Mouse (Mus musculus) layer of hippocampus, adult 9-11 months (tissue): Measurements from ENCODE around the gene Ugt1a7c.
"Not testable (repeated sequence)": the region's sequence is repeated elsewhere in the genome, so short reads cannot be mapped to it uniquely, and the experiment has no call there.

Source experiments
- DNase-seq: peaks from one replicate; pipeline ENCODE4 v3.0.0; 2022

The Ugt1a7c gene

DNA sequence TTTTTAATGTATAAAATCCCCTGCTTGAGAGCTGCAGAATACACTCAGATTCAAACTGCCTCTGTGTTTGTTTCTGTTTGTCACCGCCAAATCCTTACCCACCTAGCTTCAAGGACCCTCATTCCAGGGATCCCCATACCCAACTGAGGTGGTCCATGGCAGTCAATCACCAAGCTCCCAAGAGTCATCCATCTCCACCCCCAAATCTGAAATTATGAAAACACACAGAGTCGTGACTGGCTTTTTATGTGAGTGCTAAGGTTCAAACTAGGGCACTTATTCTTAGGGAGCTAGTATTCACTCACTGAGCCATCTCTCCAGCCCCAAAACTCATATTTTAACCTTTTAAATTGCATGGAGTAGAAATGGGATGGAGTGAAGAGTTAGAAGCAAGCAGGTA lies 130.4 kb downstream of the Ugt1a7c start:
- not testable (repeated sequence) for DNase-seq

DNA sequence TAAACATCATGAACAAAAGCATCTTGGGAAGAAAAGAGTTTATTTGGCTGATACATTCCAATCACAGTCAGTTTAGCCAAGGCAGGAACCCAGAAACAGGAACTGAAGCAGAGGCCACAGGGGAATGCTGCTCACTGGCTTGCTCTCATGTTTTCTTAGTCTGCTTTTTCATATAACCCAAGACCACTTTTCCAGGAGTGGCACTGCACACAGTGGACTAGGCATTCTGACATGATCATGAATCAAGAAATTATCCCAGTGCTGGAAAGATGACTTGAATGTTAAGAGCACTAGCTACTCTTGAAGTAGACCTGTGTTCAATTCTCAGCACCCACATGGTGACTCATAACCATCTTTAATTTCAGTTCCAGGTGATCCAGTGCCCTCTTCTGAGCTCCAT lies 130.9 kb downstream of the Ugt1a7c start:
- DNase-seq, result no peak

DNA sequence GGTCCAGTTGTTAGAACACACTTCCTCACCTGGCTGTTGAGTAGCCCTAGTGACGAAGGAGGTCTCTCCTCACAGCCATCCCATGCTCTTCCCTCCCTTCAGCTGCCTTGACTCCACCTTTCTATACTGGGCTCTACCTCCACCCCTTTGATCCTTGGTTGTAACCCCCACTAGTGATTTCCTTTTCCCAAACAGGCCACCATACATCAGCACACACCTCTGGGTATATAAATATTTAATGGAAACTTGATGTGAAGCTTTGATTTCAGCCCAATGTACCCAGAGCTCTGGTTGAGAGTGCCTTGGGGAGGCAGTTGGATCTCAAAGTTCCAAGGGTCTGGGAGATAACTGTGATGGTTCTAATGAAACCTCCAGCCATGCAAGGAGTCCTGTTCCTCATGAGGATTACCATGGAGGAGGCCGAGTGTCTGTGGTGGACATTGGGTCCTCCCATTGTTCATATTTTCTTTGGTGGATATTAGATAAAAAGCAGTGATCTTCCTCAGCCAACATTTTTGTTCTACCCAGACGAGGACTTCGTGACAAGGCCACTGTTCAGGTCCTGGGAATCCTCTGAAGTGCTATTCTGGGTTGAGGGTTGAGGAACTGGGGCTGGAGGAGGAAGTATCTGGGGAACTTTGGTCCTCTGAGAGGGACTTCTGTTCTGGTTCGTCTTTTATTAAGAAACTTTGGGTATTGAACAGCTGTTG lies 132.0 kb downstream of the Ugt1a7c start, which contains the start of gene Mroh2a:
Mroh2a (plus strand) TSS at position 317 of the 710 bp plus-strand sequence.
- no peak for DNase-seq

DNA sequence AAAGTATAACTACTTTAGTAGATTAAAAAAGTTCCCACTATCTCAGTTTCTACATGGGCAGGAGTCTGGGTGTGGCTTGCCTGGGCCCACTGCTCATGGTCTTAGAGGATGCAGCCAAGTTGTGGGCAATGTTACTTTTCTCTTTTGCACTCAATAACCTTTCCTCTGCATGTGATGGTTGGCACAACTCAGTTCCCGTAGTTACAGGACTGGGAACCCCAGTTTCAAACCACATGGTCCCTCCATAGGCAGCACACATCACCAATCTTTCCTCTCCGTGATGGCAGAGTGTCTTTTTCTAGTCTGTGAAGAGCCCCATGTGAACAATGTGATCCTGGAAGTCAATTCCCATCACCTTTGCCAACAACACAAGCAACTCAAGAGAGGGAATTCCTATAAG lies 132.6 kb downstream of the Ugt1a7c start:
- DNase-seq, result no peak

DNA sequence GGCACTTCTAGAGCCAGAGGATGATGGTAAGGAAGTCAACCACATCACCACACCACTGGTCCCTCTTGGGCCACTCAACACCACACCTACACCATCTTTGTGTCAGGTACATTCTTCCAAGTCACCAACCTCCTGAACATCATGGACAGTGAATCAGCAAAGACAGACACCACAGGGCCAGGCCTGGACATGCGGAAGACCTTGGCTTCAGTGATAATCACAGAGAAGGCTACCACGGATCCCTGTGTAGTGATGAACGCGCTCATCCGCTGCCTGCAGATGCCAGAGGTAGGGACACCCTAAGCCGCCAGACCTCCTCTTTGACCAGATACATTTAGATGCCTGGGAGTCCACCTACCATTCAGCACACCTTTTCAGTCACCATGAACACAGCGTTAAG lies 133.3 kb downstream of the Ugt1a7c start:
- DNase-seq, result no peak

DNA sequence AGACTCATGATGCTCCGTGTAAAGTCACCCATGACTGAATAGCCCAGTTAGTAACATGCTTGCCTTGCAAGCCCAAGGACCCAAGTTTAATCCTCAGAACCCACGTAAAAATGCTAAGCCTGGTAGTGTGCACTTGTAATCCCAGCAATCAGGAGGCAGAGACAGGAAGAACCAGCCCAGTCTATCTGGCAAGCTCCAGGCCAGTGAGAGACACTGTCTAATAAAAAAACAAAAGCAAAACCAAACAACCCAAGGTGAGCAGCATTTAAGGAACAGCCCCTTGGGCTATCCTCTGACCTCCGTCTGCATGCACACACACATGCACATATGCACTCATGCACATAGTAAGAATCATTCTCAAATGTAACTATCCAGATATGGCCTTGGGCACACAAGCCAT lies 134.7 kb downstream of the Ugt1a7c start:
- DNase-seq, result no peak

DNA sequence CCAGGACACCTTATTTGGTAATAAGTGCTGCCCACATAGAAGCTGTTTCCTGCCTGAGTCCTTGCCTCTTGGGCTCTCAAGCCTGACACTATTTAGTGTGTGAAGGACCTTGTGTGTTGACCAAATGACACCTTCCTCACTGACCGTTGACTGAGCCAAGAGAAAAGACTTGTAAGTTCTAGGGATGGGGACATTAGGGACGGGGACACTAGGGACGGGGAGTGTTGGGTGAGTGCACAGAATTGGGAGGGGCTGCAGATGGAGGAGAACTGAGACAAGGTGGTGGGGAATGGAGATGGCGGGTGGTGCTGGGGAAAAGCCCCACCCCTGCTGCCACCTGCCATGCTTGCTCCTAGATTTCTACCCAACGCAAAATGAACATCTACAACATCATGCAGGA lies 135.1 kb downstream of the Ugt1a7c start:
- no peak for DNase-seq

DNA sequence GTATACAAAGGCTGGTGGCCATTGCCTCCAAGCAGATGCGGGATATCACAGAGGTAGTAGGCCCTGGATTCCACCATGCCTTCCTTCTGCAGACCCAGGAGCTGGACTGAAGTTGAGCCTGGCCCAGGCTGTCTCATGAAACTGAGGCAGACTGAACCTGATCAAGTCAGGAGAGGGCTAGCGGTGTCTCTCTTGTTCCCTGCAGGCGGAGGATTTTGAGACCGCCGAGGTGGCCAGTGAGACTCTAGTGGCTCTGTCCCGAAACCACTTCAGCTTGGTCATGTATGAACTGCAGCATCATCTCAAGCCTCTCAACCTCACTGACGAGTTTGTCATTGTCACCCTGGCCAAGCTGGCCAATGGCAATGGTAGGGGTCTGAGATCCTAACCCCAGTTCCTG lies 135.6 kb downstream of the Ugt1a7c start:
- no peak for DNase-seq

DNA sequence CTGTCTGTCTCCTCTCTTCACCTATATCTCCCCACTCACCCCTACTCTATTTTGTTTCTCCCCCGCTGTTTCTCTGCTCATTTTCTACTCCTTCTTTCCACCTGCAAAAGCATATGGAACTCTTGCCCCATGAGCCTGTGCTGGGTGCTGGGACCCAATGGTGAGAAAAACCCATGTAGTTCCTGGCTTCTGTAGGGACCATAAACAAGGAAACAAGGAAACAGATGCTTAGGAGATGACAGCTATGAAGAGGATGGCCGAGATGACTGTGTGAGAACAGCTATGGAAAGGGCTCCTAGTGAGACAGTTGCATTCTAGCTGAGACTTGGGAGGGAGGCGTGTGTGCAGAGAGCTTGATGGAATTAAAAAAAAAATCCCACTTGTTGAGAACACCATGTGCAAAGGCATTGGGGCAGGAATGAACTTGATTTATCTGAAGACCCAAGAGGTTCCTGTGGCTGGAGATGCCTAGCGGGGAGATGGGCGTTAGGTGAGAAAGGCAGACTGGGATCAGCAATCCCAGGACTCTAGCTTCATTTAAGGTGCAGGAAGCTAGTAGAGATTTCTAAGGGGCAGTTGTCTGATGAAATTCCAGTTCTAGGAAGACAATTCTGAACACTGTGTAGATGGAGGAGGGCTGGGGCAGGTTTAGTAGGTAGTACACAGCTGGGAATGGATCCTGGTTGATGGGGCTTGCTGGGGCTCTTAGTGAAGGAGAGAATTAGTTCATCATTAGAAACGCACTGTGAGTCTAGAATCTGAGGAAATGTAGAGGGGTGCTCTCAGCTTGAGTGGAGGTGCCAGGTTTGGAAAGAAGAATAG lies 136.3 kb downstream of the Ugt1a7c start:
- DNase-seq, result no peak

DNA sequence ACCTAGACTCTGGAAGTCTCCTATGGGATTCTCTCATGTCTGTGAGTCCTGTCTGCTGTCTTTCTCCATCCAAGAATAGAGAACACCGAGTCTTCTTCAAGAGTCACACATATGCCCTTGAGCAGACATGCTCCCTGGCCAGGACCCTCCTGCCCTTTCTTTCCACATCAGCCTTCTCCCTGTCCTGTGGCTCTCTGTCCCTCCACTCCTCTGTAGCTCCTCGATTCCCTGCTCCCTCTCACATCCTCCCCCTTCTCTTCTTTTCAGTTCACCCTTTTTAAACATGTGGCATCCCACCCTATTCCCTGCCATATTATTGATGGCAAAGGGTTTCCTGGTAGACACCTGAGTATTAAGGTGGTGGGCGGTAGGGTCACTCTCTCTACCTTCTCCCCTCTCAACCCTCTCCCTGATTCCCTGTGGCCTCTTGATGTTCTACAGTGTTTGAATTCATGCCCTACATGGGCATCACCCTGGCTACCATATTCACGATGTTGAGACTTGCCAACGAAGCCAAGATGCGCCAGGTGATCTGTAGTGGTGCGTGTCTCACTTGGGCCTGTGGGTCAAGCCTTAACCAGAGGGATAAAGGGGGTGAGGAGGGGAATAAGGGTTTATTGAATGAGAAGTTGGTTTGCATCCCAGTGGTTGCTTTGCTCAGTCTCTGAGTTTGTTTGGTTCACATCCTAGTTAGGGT lies 137.1 kb downstream of the Ugt1a7c start:
- DNase-seq, result no peak

DNA sequence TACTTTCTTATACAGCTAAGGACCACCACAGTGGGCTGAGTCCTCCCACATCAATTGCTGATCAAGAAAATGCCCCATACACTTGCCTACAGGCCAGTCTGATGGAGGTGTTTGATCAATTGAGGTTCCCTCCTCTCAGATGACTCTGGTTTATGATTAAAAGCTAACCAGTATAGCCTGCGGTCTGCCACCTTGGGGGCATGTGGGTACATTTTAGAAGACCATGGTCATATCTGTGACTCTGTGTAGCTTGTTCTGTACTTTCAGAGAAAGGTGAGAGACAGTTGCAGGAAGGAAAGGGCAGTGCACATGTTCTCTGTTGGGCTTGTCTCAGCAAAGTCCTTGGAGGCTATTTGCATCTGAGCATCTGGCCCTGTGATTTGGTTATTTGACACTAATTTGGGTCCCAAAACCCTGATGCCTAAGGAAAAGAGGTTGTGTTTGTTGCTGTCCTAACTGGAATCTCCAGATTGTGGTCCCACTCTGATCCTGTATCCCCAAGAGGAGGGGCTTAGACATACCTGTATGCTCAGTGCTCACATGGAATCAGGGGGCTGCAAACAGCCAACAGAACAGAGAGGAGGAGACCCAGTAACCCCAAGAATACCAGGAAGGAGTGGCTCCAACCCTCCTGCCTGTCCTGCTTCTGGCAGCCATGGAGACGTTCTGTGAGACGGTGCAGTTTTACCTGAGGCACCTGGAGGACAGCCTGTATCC lies 138.0 kb downstream of the Ugt1a7c start:
- no peak for DNase-seq

DNA sequence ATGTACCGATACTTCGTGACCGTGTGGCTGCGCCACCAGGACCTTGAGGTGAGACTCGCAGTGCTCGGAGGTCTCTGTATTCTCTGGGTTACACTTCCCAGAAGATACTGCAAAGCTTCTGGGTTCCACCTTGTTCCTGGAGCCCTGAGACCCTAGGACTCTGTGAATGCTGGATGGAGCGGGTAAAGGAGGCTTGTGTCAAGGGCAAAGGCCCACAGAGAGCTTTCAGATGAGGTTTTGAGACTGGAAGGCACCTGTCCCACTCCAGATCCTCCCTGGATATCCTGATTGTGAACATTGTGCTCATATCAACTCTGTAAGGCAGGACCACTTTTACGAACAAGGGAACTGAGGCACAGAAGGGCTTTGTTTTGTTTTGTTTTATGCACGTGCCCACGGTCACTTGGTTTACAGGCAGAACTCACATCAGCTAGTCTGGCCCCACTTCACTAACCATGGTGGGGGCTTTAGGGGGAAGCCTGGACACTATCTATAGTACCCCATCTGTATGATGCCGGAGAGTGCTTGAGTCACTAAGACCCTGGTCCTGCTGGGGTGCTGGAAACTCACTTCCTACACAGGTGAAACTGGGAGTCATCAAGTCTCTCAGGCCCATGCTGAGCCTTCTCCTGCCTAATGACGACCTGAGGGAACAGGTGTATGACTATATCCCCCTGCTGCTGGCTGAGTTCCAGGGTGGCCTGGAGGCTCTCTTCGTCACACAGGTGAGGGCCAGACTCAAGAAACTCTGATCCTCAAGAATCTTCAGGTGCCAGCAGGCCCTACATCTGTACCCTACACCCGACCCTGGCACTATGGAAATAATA lies 138.8 kb downstream of the Ugt1a7c start:
- no peak for DNase-seq

DNA sequence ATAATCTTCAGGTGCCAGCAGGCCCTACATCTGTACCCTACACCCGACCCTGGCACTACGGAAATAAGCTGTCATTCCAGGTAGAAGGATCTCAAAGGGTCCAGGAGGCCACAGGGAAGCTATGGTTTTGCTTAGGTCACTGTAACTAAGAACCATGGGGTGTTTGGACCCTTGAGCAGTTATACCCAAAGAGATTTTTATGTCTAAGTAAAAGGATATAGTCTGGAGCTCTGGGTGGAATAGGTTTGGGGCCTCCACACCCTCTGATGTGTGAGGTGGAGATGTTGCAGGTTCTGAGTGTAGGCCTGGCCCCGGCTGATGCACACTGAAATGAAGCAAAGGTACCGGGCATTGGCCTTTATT lies 139.4 kb downstream of the Ugt1a7c start:
- DNase-seq, result no peak

DNA sequence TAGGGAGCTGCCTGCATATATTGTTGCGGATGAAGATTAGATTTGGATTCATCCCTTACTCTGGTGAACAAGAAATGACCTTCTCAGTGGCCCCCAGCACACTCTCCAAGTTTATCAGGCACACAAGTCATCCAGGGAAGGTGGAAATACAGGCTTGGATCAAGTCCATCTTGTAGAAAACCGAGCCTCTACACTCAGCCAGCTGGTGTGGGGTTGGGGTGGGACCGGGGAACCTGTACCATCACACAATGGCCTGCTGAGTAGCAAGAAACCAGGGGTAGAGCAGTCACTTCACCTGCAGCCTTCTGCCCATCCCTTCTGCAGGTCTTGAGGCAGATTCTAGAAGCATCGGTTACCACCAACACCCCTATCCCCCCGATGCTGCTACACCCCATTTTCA lies 139.8 kb downstream of the Ugt1a7c start:
- DNase-seq, result no peak

DNA sequence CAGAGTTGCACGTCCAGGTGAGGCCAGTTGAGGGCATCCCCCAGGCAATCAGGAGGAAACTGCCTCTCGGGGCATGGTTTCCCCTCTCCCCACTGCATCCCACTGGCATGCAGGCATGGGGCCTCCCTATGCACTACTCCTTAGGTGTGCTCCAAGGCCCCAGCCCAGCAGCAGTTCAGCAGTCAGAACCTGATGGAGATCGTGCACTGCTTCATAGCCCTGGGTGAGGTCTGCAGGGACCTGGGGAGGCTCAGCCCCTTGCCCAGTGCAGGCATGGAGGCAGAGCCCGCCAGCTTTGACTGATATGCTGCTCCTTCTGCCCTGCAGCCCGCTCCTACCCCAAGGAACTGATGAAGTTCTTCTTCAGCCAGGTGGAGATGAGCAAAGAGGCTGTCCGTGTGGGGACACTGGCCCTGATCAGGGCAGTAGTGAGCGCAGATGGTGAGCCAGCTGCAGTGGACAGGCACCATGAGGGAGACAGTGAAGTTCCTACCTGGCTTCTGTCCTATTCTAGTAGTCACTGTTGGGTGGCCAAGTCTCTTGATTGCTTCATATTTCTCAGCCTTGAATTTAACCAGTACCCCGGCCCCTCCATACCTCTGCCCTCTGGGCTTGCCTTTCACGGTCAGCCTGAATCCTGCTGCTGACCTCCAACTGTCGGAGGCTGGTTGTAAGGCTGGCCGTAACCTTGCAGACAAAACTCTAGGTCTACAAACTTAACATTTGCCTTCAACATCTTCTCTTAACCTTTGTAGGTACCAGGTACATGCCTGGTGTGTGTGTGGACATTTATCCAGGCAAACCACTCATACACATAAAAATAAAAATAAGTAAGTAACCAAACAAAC lies 140.4 kb downstream of the Ugt1a7c start:
- no peak for DNase-seq

DNA sequence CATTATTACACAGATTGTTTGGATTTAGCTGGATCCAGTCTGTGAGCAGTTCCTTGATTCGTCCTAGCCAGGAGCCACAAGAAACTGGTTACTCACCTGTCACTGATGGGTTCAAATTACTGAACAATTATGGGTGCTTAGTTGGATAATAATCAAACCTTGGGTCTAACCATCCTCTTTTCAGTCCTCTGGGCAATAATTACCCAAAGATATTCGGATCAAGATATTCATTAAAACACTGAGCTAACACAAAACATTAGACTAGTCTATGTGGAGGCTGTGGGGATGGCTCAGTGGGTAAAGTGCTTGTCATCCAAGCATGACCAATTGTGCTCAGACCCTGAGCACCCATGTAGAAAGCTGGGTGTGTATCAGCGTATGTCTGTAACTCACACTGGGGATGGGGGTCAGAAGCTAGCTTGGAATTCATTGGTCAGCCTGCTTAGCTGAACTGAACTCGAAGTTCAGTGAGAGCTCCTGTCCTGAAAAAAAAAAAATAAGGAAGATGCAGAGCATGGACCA lies 141.1 kb downstream of the Ugt1a7c start:
- DNase-seq, result no peak

DNA sequence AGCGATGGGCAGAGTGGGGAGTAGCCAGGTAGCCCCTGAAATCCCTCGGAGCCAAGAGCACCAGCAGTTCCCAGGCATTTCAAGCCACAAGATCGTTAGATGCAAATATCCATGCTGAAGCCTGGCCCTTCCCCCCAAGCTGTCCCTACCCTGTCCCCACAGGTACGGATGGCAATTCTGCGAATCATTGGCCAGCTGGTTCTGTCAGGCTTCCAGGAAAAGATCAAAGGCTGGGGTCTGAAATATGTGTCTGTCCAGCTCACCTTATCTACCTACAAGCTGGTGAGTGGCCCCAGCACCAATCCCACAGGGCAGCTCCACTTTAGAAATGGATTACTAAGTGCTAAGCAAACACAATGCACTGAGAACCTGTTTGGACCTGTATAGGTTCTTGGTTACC lies 142.4 kb downstream of the Ugt1a7c start:
- DNase-seq, result no peak

DNA sequence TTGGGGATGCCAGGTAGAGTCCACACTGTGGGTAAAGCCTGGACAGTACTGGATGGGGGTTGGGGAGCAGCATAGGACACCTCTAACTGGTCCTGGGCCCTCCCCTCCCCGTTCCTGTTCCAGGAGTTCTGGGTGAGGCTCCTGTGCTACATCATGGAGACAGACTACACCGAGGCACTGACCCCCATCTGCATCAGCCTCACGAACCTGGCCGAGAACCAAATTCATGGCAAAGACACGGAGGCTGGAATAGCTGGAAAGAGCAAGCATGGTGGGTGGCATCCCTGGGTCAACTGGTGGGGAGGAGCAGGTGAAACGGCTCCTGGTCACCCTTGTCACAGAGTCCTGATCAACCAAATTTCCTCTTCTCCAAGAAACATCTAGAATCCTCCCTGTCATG lies 143.9 kb downstream of the Ugt1a7c start:
- DNase-seq, result no peak

DNA sequence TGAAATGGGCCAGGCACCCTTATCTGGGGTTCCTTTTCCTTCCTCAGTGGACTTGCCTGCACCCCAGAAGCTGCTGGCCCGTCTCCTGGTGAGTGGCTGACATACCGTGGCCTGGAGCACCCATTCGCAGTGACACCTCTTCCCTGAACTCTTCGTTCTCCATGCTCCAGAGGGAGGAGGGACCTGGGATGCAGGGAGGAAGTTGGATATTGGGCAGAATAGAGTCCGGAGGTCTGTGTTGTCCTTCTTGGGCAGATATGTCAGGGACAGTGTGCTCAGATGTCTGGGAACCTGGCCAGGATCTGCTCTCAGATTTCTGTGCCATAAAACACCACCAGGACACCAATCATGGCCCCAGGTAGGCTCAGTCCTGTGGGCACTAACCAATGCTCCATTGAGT lies 145.2 kb downstream of the Ugt1a7c start:
- DNase-seq, result no peak

DNA sequence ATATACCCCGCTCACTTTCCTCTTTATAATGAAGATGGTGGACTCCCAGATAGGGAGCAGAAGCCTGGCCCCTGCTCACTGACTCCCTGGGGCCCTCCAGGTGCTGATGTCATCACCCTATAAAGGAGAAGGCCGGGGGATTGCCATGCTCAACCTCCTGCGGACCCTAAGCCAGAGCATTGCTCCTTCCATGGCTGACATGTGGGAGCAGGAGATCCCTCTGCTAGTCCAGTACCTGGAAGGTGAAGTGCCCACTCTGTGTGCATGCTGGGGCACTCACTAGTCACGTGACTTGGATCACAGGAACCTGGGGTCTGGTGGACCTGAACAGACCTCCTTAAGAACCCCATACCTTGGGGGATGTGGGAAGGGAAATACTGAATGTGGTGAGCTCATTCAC lies 145.7 kb downstream of the Ugt1a7c start:
- no peak for DNase-seq

DNA sequence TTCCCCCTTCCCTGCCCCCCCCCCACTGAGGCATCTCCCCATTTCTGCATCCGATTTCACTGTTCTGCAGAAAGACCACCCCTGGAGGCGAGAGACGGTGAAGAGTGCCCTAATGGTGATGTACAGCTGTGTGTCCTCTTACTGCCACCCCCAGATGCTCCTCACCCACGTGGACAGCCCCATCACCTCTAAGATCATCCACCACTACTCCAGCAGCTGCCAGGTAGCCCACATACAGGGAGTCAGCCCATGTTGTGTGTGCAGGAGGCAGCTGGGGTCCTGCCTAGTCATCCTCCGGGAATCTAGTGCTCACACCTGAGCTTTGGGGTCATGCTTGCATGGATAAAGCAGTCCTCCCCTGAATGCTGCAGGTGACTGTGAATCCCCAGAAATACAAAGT lies 149.0 kb downstream of the Ugt1a7c start:
- DNase-seq, result no peak
